Mouse (Mus musculus) liver, embryonic 11.5 days (tissue): ENCODE measurements at regions not wholly inside any gene's neighbourhood (a gene's known extent, or its start where the extent isn't known, plus 50 kb on each side); places are given as distances from the start of the nearest gene placed in this dataset.

Source experiments
- ATAC-seq: fragments of 200-750 bp; cut with Nextera tagmentation; replicated peaks from 2 replicates; pipeline ENCODE4 v1.8.0; 2017; ENCODE audit warnings: moderate number of reproducible peaks, mild to moderate bottlenecking, moderate TSS enrichment, moderate library complexity; ENCODE audit not compliant: low FRiP score
- DNase-seq: peaks from one replicate; pipeline ENCODE4 v3.0.0-alpha.2; 2017; ENCODE audit warnings: low spot score
- H3K27ac ChIP-seq: fragments of 300-500 bp; sonication (generic); 2 replicates; pipeline ENCODE4 v1.5.1; 2014; ENCODE audit warnings: mild to moderate bottlenecking, low read depth, low read length, control low read depth
- H3K27me3 ChIP-seq: fragments of 300-500 bp; sonication (generic); replicated peaks from 2 replicates; pipeline ENCODE4 v1.6.1; 2014; ENCODE audit warnings: low read length, mixed read lengths; ENCODE audit not compliant: control insufficient read depth, insufficient read depth
- H3K36me3 ChIP-seq: fragments of 300-500 bp; sonication (generic); 2 replicates; pipeline ENCODE4 v1.6.1; 2014; ENCODE audit warnings: mild to moderate bottlenecking, low read length, moderate library complexity, mixed read lengths; ENCODE audit not compliant: control insufficient read depth, insufficient read depth
- H3K4me1 ChIP-seq: fragments of 300-500 bp; sonication (generic); replicated peaks from 2 replicates; pipeline ENCODE4 v1.6.1; 2014; ENCODE audit warnings: low read length, mixed read lengths; ENCODE audit not compliant: control insufficient read depth, insufficient read depth
- H3K4me2 ChIP-seq: fragments of 300-500 bp; sonication (generic); 2 replicates; pipeline ENCODE4 v1.6.1; 2014; ENCODE audit warnings: mild to moderate bottlenecking, control low read depth, moderate library complexity
- H3K4me3 ChIP-seq: fragments of 300-500 bp; sonication (generic); 2 replicates; pipeline ENCODE4 v1.5.1; 2014; ENCODE audit warnings: low read depth, low read length, control low read depth
- H3K9ac ChIP-seq: fragments of 300-500 bp; sonication (generic); 2 replicates; pipeline ENCODE4 v1.6.1; 2014; ENCODE audit warnings: low read depth, low read length, control low read depth
- H3K9me3 ChIP-seq: fragments of 300-500 bp; sonication (generic); 2 replicates; pipeline ENCODE4 v1.6.1; 2016; ENCODE audit warnings: low read length, inconsistent platforms, mixed read lengths; ENCODE audit not compliant: control insufficient read depth
- WGBS: fragments of 180-500 bp; shearing (Covaris S2); extraction: QIAGEN DNeasy Blood & Tissue Kit; methylation state at CpG from one replicate; pipeline ENCODE4 v1.1.7; 2014; 5-methylcytosine and 5-hydroxymethylcytosine counted together

DNA sequence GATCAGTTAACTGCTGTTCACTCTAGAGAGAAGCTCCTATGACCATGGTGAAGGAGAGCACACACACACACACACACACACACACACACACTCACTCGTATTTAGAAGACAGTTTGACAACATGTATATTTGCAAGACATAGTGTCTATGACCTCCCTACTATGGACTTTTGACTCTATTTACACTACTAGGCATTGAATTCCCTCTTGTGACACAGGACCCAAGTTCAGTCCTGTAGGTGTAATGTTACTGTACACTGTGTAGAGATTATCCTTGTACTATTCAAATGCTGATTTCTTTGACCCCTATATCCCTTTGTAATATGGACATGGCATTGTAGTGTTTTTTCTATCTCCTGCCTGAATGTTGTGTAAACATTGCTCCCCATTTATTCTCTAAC is 76.2 kb upstream of the Adcy1 start:
- H3K4me2 ChIP-seq: no peak overlapping the region
- no peaks in the 10 kb centered on the region for H3K4me1 ChIP-seq
- H3K27me3 ChIP-seq: no peaks in the 10 kb centered on the region
- H3K36me3 ChIP-seq: no peaks in the 10 kb centered on the region
- DNase-seq: no peak
- ATAC-seq: no peak
- H3K9ac ChIP-seq: no peak overlapping the region
- no peak overlapping the region for H3K4me3 ChIP-seq
- no peaks in the 10 kb centered on the region for H3K9me3 ChIP-seq
- H3K27ac ChIP-seq: no peak overlapping the region
- 63% methylated on average over 1 of the region's 1 CpGs for WGBS

- DNase-seq (no peak), ATAC-seq (no peak)
- Histone ChIP-seq H3K4me3 (no peak overlapping the region), H3K4me2 (no peak overlapping the region), H3K27ac (no peak overlapping the region), H3K9me3 (no peaks in the 10 kb centered on the region), H3K27me3 (no peaks in the 10 kb centered on the region), H3K36me3 (no peaks in the 10 kb centered on the region), H3K9ac (no peak overlapping the region), H3K4me1 (no peaks in the 10 kb centered on the region)
- WGBS: 87% methylated on average over 7 of the region's 7 CpGs
Observed at GRCm38 (mm10) chr11:6982076-6982475, 81.2 kb upstream of the Adcy1 start.

DNA sequence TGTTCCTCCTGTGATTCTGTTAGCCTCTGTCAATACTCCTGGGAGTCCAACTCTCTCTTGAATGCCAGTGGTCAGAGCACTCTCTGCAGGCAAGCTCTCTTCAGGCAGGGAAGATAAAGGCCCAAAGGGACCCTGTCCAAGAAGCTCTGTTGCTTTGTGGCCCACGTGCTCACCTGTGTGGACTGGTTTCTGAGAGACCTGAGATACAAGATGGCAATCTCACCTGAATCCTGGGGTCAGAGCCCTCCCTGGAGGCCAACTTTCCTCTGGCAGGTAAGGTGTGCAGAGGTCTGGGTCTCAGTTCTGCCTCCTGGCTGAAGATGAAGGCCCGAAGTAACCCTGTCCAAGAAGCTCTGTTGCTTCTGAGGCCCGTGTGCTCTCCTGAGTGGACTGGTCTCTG is 83.6 kb upstream of the Adcy1 start:
- WGBS: 78% methylated on average over 3 of the region's 3 CpGs
- no peak for DNase-seq
- ATAC-seq: no peak

GRCm38 (mm10) chr11:6969196-6969595 is 94.1 kb upstream of the Adcy1 start:
- H3K36me3 ChIP-seq: no peaks in the 10 kb centered on the region
- no peaks in the 10 kb centered on the region for H3K9me3 ChIP-seq
- no peaks in the 10 kb centered on the region for H3K27me3 ChIP-seq
- ATAC-seq: no peak
- no peaks in the 10 kb centered on the region for H3K4me1 ChIP-seq
- no peak overlapping the region for H3K27ac ChIP-seq
- no peak overlapping the region for H3K4me3 ChIP-seq
- 77% methylated on average over 1 of the region's 1 CpGs for WGBS
- no peak for DNase-seq
- no peak overlapping the region for H3K9ac ChIP-seq
- no peak overlapping the region for H3K4me2 ChIP-seq

More for the DNA sequence above, 83.6 kb upstream of the Adcy1 start:
- Histone ChIP-seq H3K4me3 (no peak overlapping the region), H3K27ac (no peak overlapping the region), H3K9me3 (no peaks in the 10 kb centered on the region), H3K9ac (no peak overlapping the region), H3K4me1 (no peaks in the 10 kb centered on the region), H3K27me3 (no peaks in the 10 kb centered on the region), H3K36me3 (no peaks in the 10 kb centered on the region), H3K4me2 (no peak overlapping the region)

GRCm38 (mm10) chr11:6966968-6967367 is 96.3 kb upstream of the Adcy1 start:
- H3K36me3 ChIP-seq: no peaks in the 10 kb centered on the region
- H3K27ac ChIP-seq: no peak overlapping the region
- no peak overlapping the region for H3K4me2 ChIP-seq
- no peak overlapping the region for H3K4me3 ChIP-seq
- no peaks in the 10 kb centered on the region for H3K4me1 ChIP-seq
- DNase-seq (no peak), ATAC-seq (no peak)
- 84% methylated on average over 5 of the region's 5 CpGs for WGBS
- no peaks in the 10 kb centered on the region for H3K27me3 ChIP-seq
- H3K9me3 ChIP-seq: no peaks in the 10 kb centered on the region
- H3K9ac ChIP-seq: no peak overlapping the region

DNA sequence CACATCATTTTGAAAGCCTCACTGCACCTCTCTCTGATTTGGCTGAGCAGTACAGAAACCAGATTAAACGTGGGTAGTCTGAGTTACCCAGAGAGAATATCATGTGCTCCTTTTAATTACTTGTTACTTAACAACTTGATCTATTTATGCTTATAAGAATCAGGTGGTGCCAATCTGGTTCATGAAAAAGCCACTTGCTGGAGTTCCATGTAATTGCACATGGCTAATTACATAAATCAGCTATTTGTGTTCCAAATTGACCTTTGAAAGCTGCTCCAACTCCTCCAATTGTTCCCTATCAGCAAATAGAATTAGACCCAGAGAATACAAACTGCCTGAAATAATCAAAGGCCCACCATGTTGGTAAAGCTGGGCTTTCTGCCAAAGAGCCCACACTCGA is 98.8 kb upstream of the Adcy1 start:
- H3K27ac ChIP-seq: no peak overlapping the region
- ATAC-seq (no peak), DNase-seq (no peak)
- H3K4me3 ChIP-seq: no peak overlapping the region
- no peaks in the 10 kb centered on the region for H3K4me1 ChIP-seq
- H3K36me3 ChIP-seq: no peaks in the 10 kb centered on the region
- H3K27me3 ChIP-seq: no peaks in the 10 kb centered on the region
- no peak overlapping the region for H3K4me2 ChIP-seq
- no peaks in the 10 kb centered on the region for H3K9me3 ChIP-seq
- H3K9ac ChIP-seq: no peak overlapping the region
- 79% methylated on average over 2 of the region's 2 CpGs for WGBS

DNA sequence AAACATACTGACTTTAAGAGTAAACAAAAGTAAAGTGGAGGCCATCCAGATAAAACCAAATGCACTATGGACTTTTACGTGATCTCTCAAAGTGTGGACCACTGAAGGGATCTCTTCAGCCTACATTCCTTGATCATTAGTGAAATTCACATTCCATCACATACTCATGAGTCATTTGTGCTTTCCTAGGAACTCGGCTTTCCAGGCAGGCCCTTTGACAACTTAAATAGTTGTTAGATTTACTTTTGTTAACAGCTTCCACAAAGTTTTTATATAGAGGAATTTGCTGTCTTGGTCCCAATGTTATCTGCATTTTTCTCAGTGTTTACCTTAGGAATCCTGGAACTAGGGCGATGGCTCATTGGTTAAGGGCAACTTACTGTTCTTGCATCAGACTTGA is 99.7 kb upstream of the Adcy1 start:
- DNase-seq (no peak), ATAC-seq (no peak)
- Histone ChIP-seq H3K9ac (no peak overlapping the region), H3K36me3 (no peaks in the 10 kb centered on the region), H3K27me3 (no peaks in the 10 kb centered on the region), H3K27ac (no peak overlapping the region), H3K9me3 (no peaks in the 10 kb centered on the region), H3K4me2 (no peak overlapping the region), H3K4me1 (no peaks in the 10 kb centered on the region), H3K4me3 (no peak overlapping the region)
- WGBS: 71% methylated on average over 3 of the region's 3 CpGs

DNA sequence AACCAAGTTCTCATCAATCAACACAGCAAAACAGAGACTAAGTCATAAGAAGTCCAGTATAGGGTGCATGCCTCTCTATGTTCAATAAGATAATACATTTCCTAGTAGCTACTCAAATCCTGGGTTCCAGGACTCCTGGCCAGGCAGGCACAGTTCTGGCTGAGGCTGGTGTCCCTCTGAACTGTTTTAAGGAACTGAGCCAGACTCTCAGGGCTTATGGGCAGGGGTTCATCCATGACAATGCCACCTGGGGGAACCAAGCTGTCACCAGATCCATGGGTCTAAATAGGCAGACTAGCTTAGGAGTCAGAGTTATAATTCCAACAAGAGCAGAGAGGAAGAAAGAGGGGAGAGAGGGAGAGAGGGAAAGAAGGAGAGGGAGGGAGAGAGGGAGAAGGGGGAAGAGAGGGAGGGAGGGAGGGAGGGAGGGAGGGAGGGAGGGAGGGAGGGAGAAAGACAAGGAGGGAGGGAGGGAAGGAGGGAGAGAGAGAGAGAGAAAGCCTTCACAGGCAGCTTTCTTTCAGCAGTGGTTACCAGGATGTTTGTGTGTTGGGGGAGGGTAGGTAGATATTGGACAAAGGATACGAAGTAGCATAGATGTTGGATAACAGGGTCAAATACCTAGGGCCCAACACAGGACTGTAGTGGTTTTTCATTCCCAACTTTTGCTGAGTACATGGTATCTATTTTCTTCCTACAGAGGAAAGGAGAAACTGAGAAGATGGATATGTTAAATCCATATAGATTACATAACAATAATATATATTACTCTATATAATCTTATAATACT is 100.3 kb upstream of the Adcy1 start:
- no peak overlapping the region for H3K4me2 ChIP-seq
- H3K36me3 ChIP-seq: no peaks in the 10 kb centered on the region
- H3K9me3 ChIP-seq: no peaks in the 10 kb centered on the region
- no peak for DNase-seq
- H3K4me3 ChIP-seq: no peak overlapping the region
- H3K27ac ChIP-seq: no peak overlapping the region
- no peaks in the 10 kb centered on the region for H3K27me3 ChIP-seq
- ATAC-seq: no peak
- H3K9ac ChIP-seq: no peak overlapping the region
- whole genome bisulfite sequencing: 88% methylated on average over 1 of the region's 1 CpGs
- H3K4me1 ChIP-seq: no peaks in the 10 kb centered on the region

DNA sequence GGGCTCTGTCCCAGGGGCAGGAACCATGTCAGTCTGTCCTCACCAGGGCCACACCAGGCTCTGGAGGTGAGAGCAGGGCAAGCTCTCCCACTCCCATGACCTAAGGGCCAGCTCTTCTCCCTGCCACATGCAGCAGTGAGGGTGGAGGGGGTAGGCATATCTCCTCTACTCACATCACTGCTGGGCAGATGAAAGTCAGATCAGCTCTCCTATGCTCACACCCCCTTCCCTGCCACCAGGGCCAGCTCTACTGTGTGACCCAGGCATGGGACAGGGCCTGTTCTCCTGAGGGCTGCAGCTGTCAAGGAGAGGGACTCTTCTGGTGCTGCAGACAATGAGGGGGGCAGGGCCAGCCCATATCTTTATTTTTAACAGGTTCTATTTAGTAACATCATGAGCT is 101.0 kb upstream of the Adcy1 start:
- Histone ChIP-seq H3K4me3 (no peak overlapping the region), H3K9ac (no peak overlapping the region), H3K9me3 (no peaks in the 10 kb centered on the region), H3K27ac (no peak overlapping the region), H3K4me1 (no peaks in the 10 kb centered on the region), H3K4me2 (no peak overlapping the region), H3K36me3 (no peaks in the 10 kb centered on the region), H3K27me3 (no peaks in the 10 kb centered on the region)
- DNase-seq: no peak
- no peak for ATAC-seq
